Comparison of ENCODE assay signal across 8 mouse cellular contexts in genomic region chr11:119618763-119619162, GRCm38 (mm10). TPM values are rescaled to one million over a fixed set of nuclear protein-coding genes. Genes with fewer than 3 reads are reported as not detected.
DNase-seq lines count a peak whose midpoint lies in the region; ATAC-seq and TF ChIP-seq lines count a peak whose summit lies in the region.

No protein-coding gene starts in this region.

- TF ChIP-seq EP300 in MEL (IDR thresholded peaks at IDR 0.05; ENCODE audit: low read depth in 1 of 2, low read length in 2 of 2), result no peak

- H3K79me2 ChIP-seq in C2C12 (ENCODE audit: control insufficient read depth, insufficient read depth) (peaks cover 100% of the 10 kb centered on the region), MEL (ENCODE audit: control insufficient read depth, insufficient read depth, low read length, poor library complexity) (peaks cover 55% of the 10 kb centered on the region)

- no peak overlapping the region for H3K4me3 ChIP-seq in kidney, embryonic 14.5 days (ENCODE audit: low read length)
- H3K4me3 ChIP-seq in C2C12 (ENCODE audit: insufficient read depth, poor library complexity, severe bottlenecking) (no peak overlapping the region), MEL (ENCODE audit: control insufficient read depth in 1 of 2, insufficient read depth in 1 of 2, low read depth in 2 of 2, low read length in 2 of 2) (no peak overlapping the region)
- H3K4me3 ChIP-seq in small intestine, adult 2 months (ENCODE audit: low read depth, low read length), result no peak overlapping the region

- TF ChIP-seq POLR2A in MEL (IDR thresholded peaks at IDR 0.05; ENCODE audit: control insufficient read depth in 1 of 2, insufficient read depth in 1 of 2, low read depth in 1 of 2, low read length in 2 of 2, poor library complexity in 1 of 2), result no peak
- TF ChIP-seq POLR2A in small intestine, adult 2 months (IDR thresholded peaks at IDR 0.05; ENCODE audit: low read depth, low read length), result no peak

- peaks cover 82% of the 10 kb centered on the region for H3K79me3 ChIP-seq in C2C12 (ENCODE audit: low read depth)

- peak; percentile 76 for TF ChIP-seq CTCF in C2C12 (IDR thresholded peaks at IDR 0.05; ENCODE audit: control insufficient read depth, insufficient read depth, insufficient read length)
- TF ChIP-seq CTCF in MEL (IDR thresholded peaks at IDR 0.05 in 2 of 3, conservative IDR thresholded peaks at IDR 0.05 in 1 of 3; ENCODE audit: control insufficient read depth in 1 of 3, insufficient read depth in 1 of 3, low read depth in 2 of 3, low read length in 3 of 3, poor library complexity in 1 of 3, severe bottlenecking in 1 of 3), result peak; percentile 60 to 78 (median 64)
- peak; percentile 70; the same call in 1 of the 2 replicates for TF ChIP-seq CTCF in small intestine, adult 2 months (IDR thresholded peaks at IDR 0.05; ENCODE audit: extremely low read depth, insufficient read length, insufficient replicate concordance, low read depth, low read length)

- no peaks in the 10 kb centered on the region for H3K9me3 ChIP-seq in kidney, embryonic 14.5 days (ENCODE audit: control insufficient read depth, low read length)
- H3K9me3 ChIP-seq in MEL (replicated peaks; ENCODE audit: insufficient read depth, low read length), result no peaks in the 10 kb centered on the region

- peaks cover 8% of the 10 kb centered on the region for H3K4me1 ChIP-seq in kidney, embryonic 14.5 days (ENCODE audit: control insufficient read depth, insufficient read depth, low read length)
- H3K4me1 ChIP-seq in MEL (ENCODE audit: control insufficient read depth in 1 of 2, insufficient read depth in 2 of 2, low read length in 2 of 2), result peaks cover 0 to 3% of the 10 kb centered on the region in 2 experiments; a peak in 2 of 4 replicates
- H3K4me1 ChIP-seq in small intestine, adult 2 months (ENCODE audit: control insufficient read depth, insufficient read depth, insufficient read length, low read length), result peaks cover 2% of the 10 kb centered on the region; the same call in 1 of the 2 replicates

- WGBS in kidney, embryonic 14.5 days, result 63% methylated on average over 5 of the region's 5 CpGs
- 34% methylated on average over 5 of the region's 5 CpGs for WGBS in small intestine, adult 2 months

- H3K4me2 ChIP-seq in kidney, embryonic 14.5 days (replicated peaks; ENCODE audit: low read depth, low read length), result no peak overlapping the region

- DNase-seq in kidney, adult 18-20 months, result peak; percentile 48
- peak; percentile 57 for DNase-seq in MEL (ENCODE audit: low read depth, low spot score)
- DNase-seq in cerebellum, postnatal 10 days, result peak; percentile 91 to 94
- DNase-seq in left cerebral cortex, postnatal 14 days (ENCODE audit: low spot score in 2 of 2), result peak; percentile 46 to 69

- intact Hi-C loops in left cerebral cortex, postnatal 14 days (cut with DNase I), result no loop called here

- no peak overlapping the region for H3K9ac ChIP-seq in kidney, embryonic 14.5 days (ENCODE audit: low read depth, low read length)
- H3K9ac ChIP-seq in MEL (ENCODE audit: control insufficient read depth, low read depth, low read length, poor library complexity, severe bottlenecking), result no peak overlapping the region

- ATAC-seq in kidney, embryonic 14.5 days (ENCODE audit: low FRiP score, low TSS enrichment), result no peak
- no peak for ATAC-seq in megakaryocyte-erythroid progenitor cell, adult 5-6 weeks (replicated peaks; ENCODE audit: low FRiP score, low TSS enrichment, poor library complexity, severe bottlenecking)

- no peaks in the 10 kb centered on the region for H3K36me3 ChIP-seq in kidney, embryonic 14.5 days (ENCODE audit: control insufficient read depth, insufficient read depth, low read length)
- H3K36me3 ChIP-seq in C2C12 (ENCODE audit: control insufficient read depth, insufficient read depth), result no peaks in the 10 kb centered on the region
- H3K36me3 ChIP-seq in MEL (ENCODE audit: control insufficient read depth in 1 of 2, insufficient read depth in 2 of 2, low read length in 2 of 2), result peaks cover 2 to 9% of the 10 kb centered on the region in 2 experiments
- H3K36me3 ChIP-seq in small intestine, adult 2 months (ENCODE audit: control insufficient read depth, insufficient read depth, low read length), result no peaks in the 10 kb centered on the region

- no peak overlapping the region for H3K27ac ChIP-seq in kidney, embryonic 14.5 days (ENCODE audit: low read depth, low read length)
- no peak overlapping the region for H3K27ac ChIP-seq in MEL (ENCODE audit: control insufficient read depth, low read depth, low read length)
- H3K27ac ChIP-seq in small intestine, adult 2 months (ENCODE audit: insufficient read depth, low read depth, low read length), result no peak overlapping the region

- H3ac ChIP-seq in C2C12 (ENCODE audit: control insufficient read depth, insufficient read length, low read depth), result no peak overlapping the region

- H3K27me3 ChIP-seq in kidney, embryonic 14.5 days (ENCODE audit: control insufficient read depth, insufficient read depth, low read length), result no peaks in the 10 kb centered on the region
- H3K27me3 ChIP-seq in C2C12 (ENCODE audit: control insufficient read depth, insufficient read depth, insufficient read length) (no peaks in the 10 kb centered on the region), MEL (ENCODE audit: control insufficient read depth in 1 of 2, insufficient read depth in 2 of 2, low read length in 2 of 2) (no peaks in the 10 kb centered on the region)
- H3K27me3 ChIP-seq in small intestine, adult 2 months (ENCODE audit: control insufficient read depth, insufficient read depth, low read length), result no peaks in the 10 kb centered on the region

- peak; percentile 35 for TF ChIP-seq RAD21 in MEL (IDR thresholded peaks at IDR 0.05; ENCODE audit: low read depth, low read length)

TF ChIP-seq in C2C12, 6 proteins besides CTCF, POLR2A, EP300 and RAD21:
- no peak for TF ChIP-seq FOSL1 (IDR thresholded peaks at IDR 0.05; ENCODE audit: insufficient read depth, low read length, poor library complexity, severe bottlenecking)
- no peak for TF ChIP-seq MAX (IDR thresholded peaks at IDR 0.05)
- no peak for TF ChIP-seq MYOD1 (IDR thresholded peaks at IDR 0.05; ENCODE audit: control insufficient read depth, insufficient read length, low read depth)

TF ChIP-seq in MEL, 35 proteins besides CTCF, POLR2A, EP300 and RAD21:
- TF ChIP-seq MYB (IDR thresholded peaks at IDR 0.05; ENCODE audit: low read depth, low read length), result no peak
- peak; percentile 62; the same call in 1 of the 2 replicates for TF ChIP-seq ZNF384 (IDR thresholded peaks at IDR 0.05; ENCODE audit: low read depth, low read length)
- TF ChIP-seq ZC3H11A (IDR thresholded peaks at IDR 0.05; ENCODE audit: low read depth, low read length), result peak; percentile 33; the same call in 1 of the 2 replicates
- peak; percentile 37 for TF ChIP-seq SMC3 (IDR thresholded peaks at IDR 0.05; ENCODE audit: low read depth, low read length)
- no peak for TF ChIP-seq SIN3A (IDR thresholded peaks at IDR 0.05; ENCODE audit: low read length)

RNA-seq across cellular contexts. Expression of gene Rptor, which starts 16.1 kb away (rescaled TPM):
- 11.8 and 15.7 TPM in 2 replicates for polyA plus RNA-seq in kidney, embryonic 14.5 days (2014; fragmentation: Nextera tagmentation; extraction: Ambion mirVana)
- 34.8 TPM for polyA plus RNA-seq in C2C12 (2012; fragmentation: generic; extraction: Trizol)
- total RNA-seq in MEL (2012; rRNA removed), result 32.0 and 34.9 TPM in 2 replicates
- 10 to 100 TPM in 1 of 2 experiments, not detected in 1; 33.9 TPM for polyA plus RNA-seq in MEL (2012; ENCODE audit: insufficient read depth in 1 of 2, insufficient read length in 2 of 2, low read depth in 1 of 2, low replicate concordance in 2 of 2, missing spikeins in 1 of 2)
- 10 to 100 TPM; 52.8 to 56.2 TPM for total RNA-seq in left cerebral cortex, postnatal 14 days (2021)
- 15.7 and 26.8 TPM in 2 replicates for polyA plus RNA-seq in small intestine, adult 2 months (2012; rRNA removed)
- total RNA-seq in megakaryocyte-erythroid progenitor cell, adult 5-6 weeks (2014; fragmentation: Nextera tagmentation), result 29.6 and 36.1 TPM in 2 replicates
- total RNA-seq in megakaryocyte-erythroid progenitor cell, adult 5-6 weeks (2017), result 10.2 and 15.8 TPM in 2 replicates
